Mouse (Mus musculus): Measurements from ENCODE around the gene Tspan10. TPM values are rescaled to one million over a fixed set of nuclear protein-coding genes. Genes with fewer than 3 reads are reported as not detected.

Tspan10 gene
- polyA plus RNA-seq, 1 experiment from 2014 or later, result not detected

DNA sequence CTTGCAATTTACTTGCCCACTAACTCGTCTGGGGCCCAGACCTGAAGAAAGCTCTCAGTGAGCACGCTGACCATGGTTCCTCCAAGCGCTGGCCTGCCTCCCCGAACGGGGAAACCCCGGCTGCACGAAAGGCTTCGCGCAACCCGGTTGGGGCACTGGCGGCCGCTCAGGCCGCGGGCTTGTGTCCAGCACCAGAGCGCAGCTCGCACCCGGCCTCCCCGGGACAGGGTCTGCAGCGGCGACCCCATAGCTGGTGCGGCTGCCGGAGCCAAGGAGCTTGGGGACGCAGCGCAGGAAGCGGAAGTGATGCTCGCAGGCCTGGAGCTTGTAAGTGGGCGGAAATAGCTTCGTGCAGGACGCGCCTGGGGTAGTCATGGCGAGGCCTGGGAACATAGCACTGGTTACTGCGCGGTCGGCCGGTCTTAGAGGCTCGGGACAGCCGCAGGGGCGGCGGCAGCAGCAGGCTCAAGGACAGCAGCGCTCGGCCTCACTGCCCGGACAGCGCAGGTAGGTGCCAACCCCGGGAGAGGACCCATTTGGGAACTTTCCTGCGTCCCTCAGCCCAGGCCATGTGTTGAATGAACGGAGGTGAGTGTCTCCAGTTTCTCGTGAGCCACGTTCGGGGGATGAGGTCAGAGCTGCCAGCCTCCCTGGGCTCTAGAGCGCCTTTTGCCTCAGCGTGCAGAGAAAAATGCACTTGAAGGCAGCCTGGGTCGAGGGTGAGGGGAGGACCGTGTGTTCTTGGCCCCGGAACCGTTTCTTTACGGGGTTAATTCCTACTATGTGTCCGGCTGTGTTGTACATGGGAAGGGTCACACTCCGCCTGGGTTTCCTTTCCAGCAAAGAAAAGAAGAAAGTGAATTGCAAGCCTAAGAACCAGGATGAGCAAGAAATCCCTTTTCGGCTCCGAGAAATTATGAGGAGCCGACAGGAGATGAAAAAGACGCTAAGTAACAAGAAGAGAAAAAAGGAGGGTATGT lies 15.6 kb downstream of the Tspan10 start, which contains the start of the genes Oxld1 and Ccdc137:
TSS of gene Oxld1 (minus strand) at position 297 of the 980 bp plus-strand sequence.
TSS of gene Ccdc137 (plus strand) at position 344 of the 980 bp plus-strand sequence.
- Histone ChIP-seq H3K27ac (peak within 1 kb of the TSS; percentile 73), H3K9ac (peak within 1 kb of the TSS; percentile 93), H3K4me3 (peak within 1 kb of the TSS; percentile 87), H3K27me3 (no peaks in the 10 kb centered on the region), H3K36me3 (peaks cover 38% of the 10 kb centered on the region), H3K4me2 (peak within 1 kb of the TSS; percentile 90), H3K4me1 (peaks cover 20% of the 10 kb centered on the region), H3K9me3 (no peaks in the 10 kb centered on the region)
- peak; percentile 91 for ATAC-seq (ENCODE audit: borderline replicate concordance, extremely low read depth, low FRiP score, low TSS enrichment)
- WGBS, result 3% methylated on average over 62 of the region's 62 CpGs

- Histone ChIP-seq H3K27me3 (no peaks in the 10 kb centered on the region), H3K27ac (no peak overlapping the region), H3K9me3 (no peaks in the 10 kb centered on the region), H3K4me1 (peaks cover 20% of the 10 kb centered on the region), H3K4me3 (peak overlapping the region; percentile 87), H3K4me2 (peak overlapping the region; percentile 90), H3K9ac (peak overlapping the region; percentile 93), H3K36me3 (peaks cover 44% of the 10 kb centered on the region)
- ATAC-seq (ENCODE audit: borderline replicate concordance, extremely low read depth, low FRiP score, low TSS enrichment), result no peak
- 60% methylated on average over 6 of the region's 6 CpGs for WGBS
These were observed 16.6 kb downstream of the Tspan10 start for GRCm38 (mm10) chr11:120458847-120459597.

DNA sequence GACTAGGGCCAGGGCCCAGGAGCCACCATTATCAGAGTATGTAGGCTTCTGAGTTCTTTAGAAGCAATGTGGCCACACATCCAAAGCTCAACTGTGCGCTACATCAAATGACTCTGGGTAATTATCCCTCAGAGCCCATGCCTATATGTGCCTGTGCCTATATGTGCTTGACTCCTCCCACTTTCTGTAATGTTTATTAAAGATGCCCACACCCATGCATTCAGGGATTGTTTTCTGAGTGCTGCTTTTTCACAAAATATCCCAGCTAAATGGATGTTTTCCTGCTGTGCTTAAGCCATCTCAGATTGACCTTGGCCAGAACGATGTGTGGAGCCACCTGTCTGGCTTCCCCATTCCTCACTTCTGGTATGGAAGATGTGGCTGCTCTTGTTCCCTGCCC lies 21.1 kb downstream of the Tspan10 start:
- Histone ChIP-seq H3K4me1 (peaks cover 27% of the 10 kb centered on the region), H3K4me3 (no peak overlapping the region), H3K27ac (no peak overlapping the region), H3K36me3 (peaks cover 55% of the 10 kb centered on the region), H3K27me3 (no peaks in the 10 kb centered on the region), H3K9ac (no peak overlapping the region), H3K4me2 (no peak overlapping the region), H3K9me3 (no peaks in the 10 kb centered on the region)
- ATAC-seq (ENCODE audit: borderline replicate concordance, extremely low read depth, low FRiP score, low TSS enrichment), result no peak
- WGBS, result 83% methylated on average over 2 of the region's 2 CpGs

DNA sequence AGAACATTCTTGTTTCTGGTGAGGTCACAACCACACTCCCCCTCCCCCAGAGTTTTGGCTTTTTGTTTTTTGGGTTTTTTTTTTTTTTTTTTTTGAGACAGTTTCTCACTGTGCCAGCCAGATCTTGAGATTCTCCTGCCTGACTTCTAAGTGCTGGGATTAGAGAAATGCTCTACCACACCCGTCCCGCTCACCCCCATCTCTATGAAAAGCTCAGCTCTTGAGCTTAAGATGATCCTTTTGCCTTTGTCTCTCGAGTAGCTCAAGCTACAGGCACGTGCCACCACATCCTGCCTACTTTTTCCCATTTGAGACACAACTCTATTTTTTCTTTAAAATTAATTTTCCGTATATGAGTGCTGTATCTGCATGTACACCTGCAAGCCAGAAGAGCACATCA lies 21.9 kb downstream of the Tspan10 start:
- H3K4me1 ChIP-seq, result peaks cover 22% of the 10 kb centered on the region
- no peak overlapping the region for H3K27ac ChIP-seq
- peaks cover 54% of the 10 kb centered on the region for H3K36me3 ChIP-seq
- ATAC-seq (ENCODE audit: borderline replicate concordance, extremely low read depth, low FRiP score, low TSS enrichment), result no peak
- no peaks in the 10 kb centered on the region for H3K27me3 ChIP-seq
- no peaks in the 10 kb centered on the region for H3K9me3 ChIP-seq
- H3K4me2 ChIP-seq, result no peak overlapping the region
- H3K4me3 ChIP-seq, result no peak overlapping the region
- whole genome bisulfite sequencing, result 83% methylated on average over 5 of the region's 5 CpGs
- no peak overlapping the region for H3K9ac ChIP-seq

DNA sequence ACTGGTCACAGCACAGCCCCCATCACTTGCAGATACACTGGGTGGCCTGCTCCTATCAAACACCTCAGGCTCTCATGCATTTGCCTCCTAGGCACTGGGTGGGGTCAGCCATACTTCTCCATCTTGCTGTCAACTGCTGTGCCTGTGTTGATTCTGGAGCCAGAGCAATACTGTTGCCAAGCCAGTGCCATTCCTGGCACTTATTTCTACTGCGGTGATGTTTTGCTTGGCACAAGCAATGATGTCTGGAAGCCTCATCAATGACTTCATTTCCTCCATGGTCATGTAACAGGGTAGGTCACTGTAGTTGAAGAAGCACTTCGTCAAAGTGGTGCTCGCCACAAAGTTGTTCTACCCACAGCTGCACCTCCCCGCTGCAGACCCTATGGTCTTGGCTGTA lies 23.1 kb downstream of the Tspan10 start:
- Histone ChIP-seq H3K36me3 (peaks cover 56% of the 10 kb centered on the region), H3K4me3 (0 out of 2 replicates have a peak overlapping the region, but pooled peaks have one; percentile 96)
- 85% methylated on average over 4 of the region's 4 CpGs for WGBS

GRCm38 (mm10) chr11:120467051-120467735 lies 24.7 kb downstream of the Tspan10 start, which contains the start of gene Arl16:
Gene Arl16 (minus strand): TSS chr11:120467607.
- H3K4me1 ChIP-seq, result peaks cover 20% of the 10 kb centered on the region
- H3K9ac ChIP-seq, result peak within 1 kb of the TSS; percentile 92
- H3K4me2 ChIP-seq, result peak within 1 kb of the TSS; percentile 84
- peak within 1 kb of the TSS; percentile 29; the same call in 1 of the 2 replicates for H3K27ac ChIP-seq
- peak within 1 kb of the TSS; percentile 96 for H3K4me3 ChIP-seq
- no peaks in the 10 kb centered on the region for H3K9me3 ChIP-seq
- H3K36me3 ChIP-seq, result peaks cover 57% of the 10 kb centered on the region
- under 1% methylated on average over 54 of the region's 54 CpGs for WGBS
- peak; percentile 100 for ATAC-seq (ENCODE audit: borderline replicate concordance, extremely low read depth, low FRiP score, low TSS enrichment)
- no peaks in the 10 kb centered on the region for H3K27me3 ChIP-seq

More for the DNA sequence above, 23.1 kb downstream of the Tspan10 start:
- no peaks in the 10 kb centered on the region for H3K27me3 ChIP-seq
- no peak for ATAC-seq (ENCODE audit: borderline replicate concordance, extremely low read depth, low FRiP score, low TSS enrichment)
- no peak overlapping the region for H3K27ac ChIP-seq
- H3K9ac ChIP-seq, result no peak overlapping the region
- 0 out of 2 replicates have a peak overlapping the region, but pooled peaks have one; percentile 84 for H3K4me2 ChIP-seq
- no peaks in the 10 kb centered on the region for H3K9me3 ChIP-seq
- peaks cover 20% of the 10 kb centered on the region for H3K4me1 ChIP-seq

- no peaks in the 10 kb centered on the region for H3K27me3 ChIP-seq
- peak overlapping the region; percentile 81 for H3K4me2 ChIP-seq
- H3K9me3 ChIP-seq, result no peaks in the 10 kb centered on the region
- no peak for ATAC-seq (ENCODE audit: borderline replicate concordance, extremely low read depth, low FRiP score, low TSS enrichment)
- H3K9ac ChIP-seq, result peak overlapping the region; percentile 92
- under 1% methylated on average over 33 of the region's 33 CpGs for WGBS
- H3K27ac ChIP-seq, result 0 out of 2 replicates have a peak overlapping the region, but pooled peaks have one; percentile 3
- peaks cover 57% of the 10 kb centered on the region for H3K36me3 ChIP-seq
- peaks cover 20% of the 10 kb centered on the region for H3K4me1 ChIP-seq
- H3K4me3 ChIP-seq, result peak overlapping the region; percentile 96
These were observed 25.3 kb downstream of the Tspan10 start for GRCm38 (mm10) chr11:120467736-120468092.

GRCm38 (mm10) chr11:120472052-120472451 lies 29.6 kb downstream of the Tspan10 start:
- Histone ChIP-seq H3K4me1 (peaks cover 10% of the 10 kb centered on the region), H3K27ac (no peak overlapping the region), H3K4me2 (no peak overlapping the region), H3K27me3 (no peaks in the 10 kb centered on the region), H3K9me3 (no peaks in the 10 kb centered on the region), H3K9ac (no peak overlapping the region), H3K36me3 (peaks cover 71% of the 10 kb centered on the region), H3K4me3 (no peak overlapping the region)
- ATAC-seq (ENCODE audit: borderline replicate concordance, extremely low read depth, low FRiP score, low TSS enrichment), result no peak
- WGBS, result 92% methylated on average over 6 of the region's 6 CpGs

DNA sequence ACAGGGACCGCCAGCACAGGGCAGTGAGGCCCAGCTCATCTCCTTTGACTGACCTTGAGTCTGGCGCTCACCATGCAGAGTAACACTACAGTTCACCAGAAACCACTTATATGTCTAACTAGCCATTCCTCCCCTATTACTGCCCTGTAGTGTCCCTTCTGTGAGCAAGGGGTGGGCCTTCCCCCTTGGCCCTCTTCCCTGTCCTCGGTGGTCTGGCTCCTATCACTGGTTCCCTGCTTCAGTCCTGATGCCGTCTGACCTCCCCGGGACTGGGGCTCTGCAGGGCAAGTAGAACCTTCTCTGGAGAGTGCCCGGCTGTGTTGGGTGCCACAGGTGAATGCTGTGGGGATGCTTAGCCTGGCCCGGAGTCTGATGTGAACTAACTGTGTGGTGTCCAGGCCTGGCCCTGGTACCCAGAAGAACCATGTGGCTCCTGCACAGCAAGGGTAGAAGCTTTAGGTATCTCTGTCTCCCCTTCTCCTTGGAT lies 41.0 kb downstream of the Tspan10 start:
- H3K27me3 ChIP-seq, result no peaks in the 10 kb centered on the region
- H3K9ac ChIP-seq, result peak overlapping the region; percentile 81; the same call in 1 of the 2 replicates
- no peaks in the 10 kb centered on the region for H3K9me3 ChIP-seq
- 85% methylated on average over 7 of the region's 7 CpGs for WGBS
- H3K27ac ChIP-seq, result no peak overlapping the region
- H3K4me2 ChIP-seq, result peak overlapping the region; percentile 83
- peak overlapping the region; percentile 71; the same call in 1 of the 2 replicates for H3K4me3 ChIP-seq
- ATAC-seq (ENCODE audit: borderline replicate concordance, extremely low read depth, low FRiP score, low TSS enrichment), result no peak
- H3K4me1 ChIP-seq, result peaks cover 16% of the 10 kb centered on the region
- peaks cover 70% of the 10 kb centered on the region for H3K36me3 ChIP-seq

DNA sequence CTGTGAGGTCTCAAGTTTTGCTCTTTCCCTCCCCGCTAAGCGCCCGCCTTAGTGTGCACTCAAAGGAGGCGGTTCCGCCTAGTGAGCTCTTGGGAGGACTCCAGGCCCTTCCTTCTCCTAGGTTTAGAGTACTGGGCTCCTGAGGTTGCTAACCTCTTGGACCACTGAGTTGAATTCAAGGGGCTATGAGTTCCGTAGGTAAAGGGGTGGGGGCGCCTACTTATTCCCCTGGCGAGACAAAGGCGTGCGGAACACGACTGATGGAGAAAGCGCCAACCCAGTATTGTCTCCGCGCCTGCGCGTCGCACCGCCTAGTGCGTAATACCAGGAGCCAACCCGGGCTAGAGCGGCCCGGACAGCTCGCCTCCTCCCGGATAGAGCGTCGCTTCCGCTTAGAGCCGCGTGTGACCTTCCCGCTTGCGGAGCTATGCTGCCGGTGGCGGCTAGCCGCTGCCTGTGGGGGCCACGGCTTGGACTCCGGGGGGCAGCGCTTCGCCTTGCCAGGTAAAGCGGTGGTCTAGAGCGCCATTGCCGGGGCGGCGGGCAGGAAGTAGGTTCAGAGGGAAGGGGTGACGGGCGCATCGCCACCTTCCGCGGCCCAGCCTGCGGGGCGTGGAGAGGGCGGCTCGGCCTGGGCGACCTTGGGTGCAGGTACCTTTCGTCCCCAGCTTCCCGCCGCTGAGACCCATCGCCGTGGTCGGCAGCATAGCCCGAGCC lies 42.0 kb downstream of the Tspan10 start, which contains the start of gene Mrpl12:
TSS of gene Mrpl12 (plus strand) at position 349 of the 717 bp plus-strand sequence.
- Histone ChIP-seq H3K36me3 (peaks cover 67% of the 10 kb centered on the region), H3K4me1 (peaks cover 17% of the 10 kb centered on the region), H3K27me3 (no peaks in the 10 kb centered on the region), H3K27ac (peak within 1 kb of the TSS; percentile 55), H3K4me2 (peak within 1 kb of the TSS; percentile 83), H3K9me3 (no peaks in the 10 kb centered on the region), H3K4me3 (peak within 1 kb of the TSS; percentile 71), H3K9ac (peak within 1 kb of the TSS; percentile 81)
- ATAC-seq (ENCODE audit: borderline replicate concordance, extremely low read depth, low FRiP score, low TSS enrichment), result peak; percentile 93
- whole genome bisulfite sequencing, result under 1% methylated on average over 60 of the region's 60 CpGs

All from lung, embryonic 15.5 days (tissue).